Mouse (Mus musculus) hindbrain, embryonic 12.5 days (tissue): Measurements from ENCODE around the gene Slc8a1. TPM values are rescaled to one million over a fixed set of nuclear protein-coding genes. Genes with fewer than 3 reads are reported as not detected.

Experiments
- ATAC-seq: fragments of 200-750 bp; cut with Nextera tagmentation; 2 replicates; pipeline ENCODE4 v1.8.0; 2017; ENCODE audit warnings: moderate TSS enrichment; ENCODE audit not compliant: low FRiP score
- H3K27ac ChIP-seq: fragments of 300-500 bp; sonication (generic); 2 replicates; pipeline ENCODE4 v1.5.1; 2016; ENCODE audit warnings: mild to moderate bottlenecking
- H3K27me3 ChIP-seq: fragments of 300-500 bp; sonication (generic); 2 replicates; pipeline ENCODE4 v1.6.1; 2016; ENCODE audit warnings: mild to moderate bottlenecking
- H3K36me3 ChIP-seq: fragments of 300-500 bp; sonication (generic); 2 replicates; pipeline ENCODE4 v1.6.1; 2016; ENCODE audit warnings: mild to moderate bottlenecking
- H3K4me1 ChIP-seq: fragments of 300-500 bp; sonication (generic); 2 replicates; pipeline ENCODE4 v1.6.1; 2016
- H3K4me2 ChIP-seq: fragments of 300-500 bp; sonication (generic); replicated peaks from 2 replicates; pipeline ENCODE4 v1.6.1; 2016; ENCODE audit warnings: mild to moderate bottlenecking
- H3K4me3 ChIP-seq: fragments of 300-500 bp; sonication (generic); 2 replicates; pipeline ENCODE4 v1.5.1; 2016; ENCODE audit warnings: mild to moderate bottlenecking
- H3K9ac ChIP-seq: fragments of 300-500 bp; sonication (generic); 2 replicates; pipeline ENCODE4 v1.6.1; 2016; ENCODE audit warnings: mild to moderate bottlenecking, moderate library complexity
- H3K9me3 ChIP-seq: fragments of 300-500 bp; sonication (generic); replicated peaks from 2 replicates; pipeline ENCODE4 v1.6.1; 2016; ENCODE audit warnings: mild to moderate bottlenecking
- WGBS: fragments of 180-500 bp; shearing (Covaris S2); methylation state at CpG from one replicate; pipeline ENCODE4 v1.1.7; 2016; 5-methylcytosine and 5-hydroxymethylcytosine counted together
- polyA plus RNA-seq: library from polyadenylated mRNA; unstranded; fragments of >200 nt; fragmentation: Nextera tagmentation; extraction: Ambion mirVana; gene quantifications from 2 replicates; pipeline ENCODE4 v1.2.1, GENCODE M21; 2016

Gene Slc8a1
- polyA plus RNA-seq, 1 experiment from 2014 or later = 9.0 TPM

DNA sequence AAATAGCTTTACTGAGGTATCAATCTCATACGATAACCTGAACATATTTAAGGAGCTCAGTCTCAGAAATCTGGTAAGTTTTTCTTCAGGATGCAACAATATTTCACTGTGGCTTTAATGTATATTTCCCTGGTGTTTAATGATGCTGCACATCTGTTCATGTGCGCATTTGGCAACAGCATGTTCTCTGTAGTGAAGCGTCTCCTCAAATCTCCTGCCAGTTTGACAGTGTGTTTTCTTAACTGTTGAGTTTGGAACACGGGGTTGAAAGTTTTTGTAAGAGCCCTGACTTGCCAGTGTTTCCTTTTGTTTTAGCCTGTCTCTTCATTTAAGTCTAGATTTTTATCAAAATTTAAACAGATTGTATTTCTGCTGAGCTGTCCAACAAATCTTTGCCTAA lies 190.2 kb downstream of the Slc8a1 start:
- Histone ChIP-seq H3K27ac (no peak overlapping the region), H3K4me3 (no peak overlapping the region), H3K4me1 (no peaks in the 10 kb centered on the region), H3K36me3 (no peaks in the 10 kb centered on the region), H3K9me3 (no peaks in the 10 kb centered on the region), H3K9ac (no peak overlapping the region), H3K4me2 (no peak overlapping the region), H3K27me3 (no peaks in the 10 kb centered on the region)
- no peak for ATAC-seq
- 70% methylated on average over 4 of the region's 4 CpGs for WGBS

DNA sequence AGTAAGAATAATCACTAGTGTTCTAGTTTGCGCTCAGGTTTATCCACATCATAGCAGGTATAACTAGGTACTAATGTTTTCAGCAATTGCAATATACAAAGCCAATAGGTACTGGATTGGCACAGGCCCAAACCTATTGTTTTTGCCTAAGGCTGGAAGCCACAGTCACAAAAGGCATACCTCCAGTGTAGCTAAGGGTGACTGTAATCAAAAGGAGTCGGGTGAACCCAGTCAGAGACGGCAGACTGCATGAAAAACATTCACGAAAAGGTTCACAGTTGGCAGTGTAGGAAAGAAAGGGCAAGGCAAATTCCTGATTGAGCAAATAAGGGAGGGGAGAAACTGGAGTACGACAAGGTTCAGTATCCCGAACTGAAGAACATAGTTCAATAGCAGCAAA lies 191.7 kb downstream of the Slc8a1 start:
- H3K4me3 ChIP-seq = no peak overlapping the region
- no peak overlapping the region for H3K27ac ChIP-seq
- no peaks in the 10 kb centered on the region for H3K36me3 ChIP-seq
- no peaks in the 10 kb centered on the region for H3K27me3 ChIP-seq
- peaks cover 4% of the 10 kb centered on the region; the same call in 1 of the 2 replicates for H3K4me1 ChIP-seq
- ATAC-seq = no peak
- H3K9ac ChIP-seq = no peak overlapping the region
- WGBS = 61% methylated on average over 6 of the region's 6 CpGs
- H3K4me2 ChIP-seq = no peak overlapping the region
- H3K9me3 ChIP-seq = no peaks in the 10 kb centered on the region

DNA sequence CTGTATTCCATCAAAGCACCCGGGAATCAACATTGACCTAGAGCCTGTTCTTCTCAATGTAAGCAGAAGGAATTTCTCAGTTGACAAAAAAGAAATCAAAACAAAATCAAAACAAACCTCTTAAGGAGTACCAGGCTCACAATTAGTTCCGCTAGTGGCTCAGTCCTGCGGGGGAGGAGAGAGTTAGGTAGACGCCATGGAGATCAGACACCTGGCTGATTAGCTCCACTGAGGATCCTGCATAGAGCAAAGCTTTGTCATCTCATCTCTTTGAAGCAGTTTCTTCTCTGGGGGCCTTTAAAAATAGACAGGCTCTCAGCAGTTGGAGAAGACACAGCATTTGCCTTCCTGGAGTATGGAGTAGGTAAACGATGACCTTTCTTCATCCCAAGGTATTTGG lies 192.2 kb downstream of the Slc8a1 start:
- ATAC-seq = no peak

DNA sequence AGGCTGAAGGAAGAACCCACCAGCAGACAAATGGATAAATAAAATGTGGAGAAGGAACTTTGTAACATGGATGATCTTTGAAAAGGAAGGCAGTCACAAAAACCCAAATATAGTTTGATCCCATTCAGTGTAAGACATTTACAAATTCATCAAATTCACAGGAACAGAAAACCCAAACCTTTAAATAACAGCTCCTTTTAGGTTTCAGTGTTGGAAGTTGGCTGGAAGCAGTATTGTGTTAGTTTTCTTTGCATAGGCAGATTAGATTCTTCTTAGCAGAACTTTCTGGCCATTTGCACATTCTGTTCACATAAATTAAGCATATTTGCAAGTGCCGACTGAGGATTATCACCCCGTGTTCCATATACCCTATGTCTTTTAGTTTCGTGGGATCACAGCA lies 193.3 kb downstream of the Slc8a1 start:
- H3K27me3 ChIP-seq = no peaks in the 10 kb centered on the region
- H3K4me2 ChIP-seq = no peak overlapping the region
- no peak for ATAC-seq
- WGBS = 93% methylated on average over 3 of the region's 3 CpGs
- no peak overlapping the region for H3K27ac ChIP-seq
- no peaks in the 10 kb centered on the region for H3K36me3 ChIP-seq
- peaks cover 4% of the 10 kb centered on the region; the same call in 1 of the 2 replicates for H3K4me1 ChIP-seq
- H3K4me3 ChIP-seq = no peak overlapping the region
- no peaks in the 10 kb centered on the region for H3K9me3 ChIP-seq
- no peak overlapping the region for H3K9ac ChIP-seq

More for the DNA sequence above, 192.2 kb downstream of the Slc8a1 start:
- no peaks in the 10 kb centered on the region for H3K36me3 ChIP-seq
- WGBS = 85% methylated on average over 5 of the region's 5 CpGs
- no peak overlapping the region for H3K27ac ChIP-seq
- H3K4me3 ChIP-seq = no peak overlapping the region
- H3K27me3 ChIP-seq = no peaks in the 10 kb centered on the region
- H3K9me3 ChIP-seq = no peaks in the 10 kb centered on the region
- H3K4me1 ChIP-seq = peaks cover 4% of the 10 kb centered on the region; the same call in 1 of the 2 replicates
- no peak overlapping the region for H3K9ac ChIP-seq
- H3K4me2 ChIP-seq = no peak overlapping the region

DNA sequence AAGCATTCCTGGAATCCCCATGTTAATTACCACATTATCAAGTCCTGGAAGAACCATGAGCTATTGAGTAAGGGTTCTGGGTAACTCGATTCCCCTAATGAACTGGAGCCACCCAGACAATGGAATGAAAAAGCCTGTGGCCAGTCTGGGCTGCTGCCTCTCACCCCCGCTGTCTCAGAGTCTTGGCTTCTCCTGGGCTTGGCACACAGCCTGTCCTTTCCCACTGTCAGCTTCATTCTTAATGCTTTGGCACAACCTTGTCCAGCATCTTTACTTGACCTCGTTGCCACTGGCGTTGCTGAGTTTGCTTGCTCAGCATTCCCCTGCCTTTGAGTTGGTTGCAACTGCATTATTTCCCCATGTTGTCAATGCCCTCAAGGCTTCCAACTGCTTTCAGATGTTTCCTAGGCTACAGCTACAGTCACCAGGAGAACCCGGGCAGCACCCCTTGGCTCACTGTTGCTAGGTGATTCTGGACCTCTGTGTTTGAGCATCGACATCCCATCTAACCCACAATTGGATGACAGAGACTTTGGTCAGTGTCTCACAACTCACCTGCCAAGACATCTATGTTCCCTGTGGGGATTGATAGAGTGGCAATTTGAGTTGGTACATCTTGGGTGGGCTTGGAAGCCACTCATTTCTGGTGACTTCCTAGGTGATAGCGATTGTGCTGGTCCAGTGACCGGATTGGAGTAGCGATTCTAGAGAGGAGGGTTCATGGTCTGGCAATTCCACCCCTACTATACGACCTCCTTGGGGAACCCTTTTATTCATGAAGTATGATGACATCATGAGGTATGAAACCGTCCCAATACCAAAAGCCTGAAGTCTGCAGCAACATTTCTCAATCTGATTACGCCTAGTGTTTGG lies 195.6 kb downstream of the Slc8a1 start:
- no peaks in the 10 kb centered on the region for H3K9me3 ChIP-seq
- peaks cover 7% of the 10 kb centered on the region for H3K4me1 ChIP-seq
- H3K4me3 ChIP-seq = no peak overlapping the region
- no peak overlapping the region for H3K9ac ChIP-seq
- no peaks in the 10 kb centered on the region for H3K36me3 ChIP-seq
- WGBS = 70% methylated on average over 12 of the region's 12 CpGs
- no peak overlapping the region for H3K27ac ChIP-seq
- H3K27me3 ChIP-seq = no peaks in the 10 kb centered on the region
- H3K4me2 ChIP-seq = no peak overlapping the region
- ATAC-seq = peak; percentile 48; the same call in 1 of the 2 replicates

DNA sequence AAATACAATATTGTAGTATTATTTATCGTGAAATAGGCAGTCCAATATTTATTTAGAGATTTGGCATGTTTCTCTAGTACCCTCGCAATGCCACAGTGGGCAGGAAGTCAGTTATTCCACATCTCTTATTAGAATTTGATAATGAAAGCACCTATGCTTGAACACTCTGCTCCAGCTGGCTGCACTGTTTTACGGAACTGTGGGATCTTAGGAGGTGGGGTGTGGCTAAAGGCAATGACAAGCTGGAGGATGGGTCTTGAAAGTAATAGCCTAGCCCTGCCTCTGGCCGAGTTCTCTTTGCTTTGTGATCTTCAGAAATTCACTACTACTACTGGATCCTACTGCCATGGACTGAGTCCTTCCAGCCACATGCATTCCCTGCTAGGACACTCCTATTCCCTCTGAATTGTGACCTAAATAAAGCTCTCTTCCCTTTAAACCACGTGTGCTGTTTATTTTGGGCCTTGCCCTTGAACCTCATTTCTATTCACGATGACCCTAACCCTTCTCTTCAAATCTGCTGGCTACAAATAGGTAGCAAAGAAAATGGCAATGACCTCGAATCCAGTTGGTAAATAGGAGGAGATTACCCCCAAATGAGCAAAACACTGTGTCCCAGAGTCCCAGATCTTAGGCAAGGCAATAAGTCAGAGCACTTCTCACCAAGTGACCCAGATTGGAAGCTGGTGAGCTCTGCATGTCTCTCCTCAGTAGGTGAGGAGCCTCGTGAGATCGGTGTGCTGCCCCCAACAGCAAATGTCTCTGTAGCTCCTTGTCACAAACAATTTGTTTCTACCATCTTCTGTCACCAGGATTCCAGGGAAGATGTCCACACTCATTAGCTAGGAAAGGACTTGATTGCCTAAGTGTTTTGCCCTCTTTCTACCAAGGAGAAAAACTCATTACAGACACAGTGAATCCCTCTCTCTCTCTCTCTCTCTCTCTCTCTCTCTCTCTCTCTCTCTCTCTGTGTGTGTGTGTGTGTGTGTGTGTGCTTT lies 199.7 kb downstream of the Slc8a1 start:
- H3K27me3 ChIP-seq = no peaks in the 10 kb centered on the region
- H3K27ac ChIP-seq = no peak overlapping the region
- no peak for ATAC-seq

DNA sequence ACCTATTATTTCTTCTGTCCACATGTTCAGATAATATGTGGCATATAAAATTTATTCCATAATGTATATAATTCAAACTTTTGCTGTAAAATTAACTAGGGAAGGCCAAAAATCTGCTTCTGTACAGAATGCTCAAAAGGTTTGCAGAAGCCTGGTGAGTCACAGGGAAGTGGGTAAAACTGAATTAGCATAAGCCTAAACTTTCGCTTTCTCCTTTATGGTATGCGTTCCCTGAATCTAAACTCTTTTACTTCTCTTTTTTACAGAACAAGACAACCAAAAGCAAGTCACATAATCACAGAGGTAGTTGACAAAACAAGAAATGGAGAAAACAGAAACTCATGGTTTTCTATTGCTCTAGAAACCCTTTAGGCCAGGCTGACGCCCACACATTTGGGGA lies 202.1 kb downstream of the Slc8a1 start:
- Histone ChIP-seq H3K9me3 (no peaks in the 10 kb centered on the region), H3K36me3 (no peaks in the 10 kb centered on the region), H3K27me3 (no peaks in the 10 kb centered on the region), H3K4me3 (no peak overlapping the region), H3K9ac (no peak overlapping the region), H3K4me1 (peaks cover 3% of the 10 kb centered on the region; the same call in 1 of the 2 replicates), H3K27ac (no peak overlapping the region), H3K4me2 (no peak overlapping the region)
- no peak for ATAC-seq
- 93% methylated on average over 3 of the region's 3 CpGs for WGBS

More for the DNA sequence above, 199.7 kb downstream of the Slc8a1 start:
- WGBS = 70% methylated on average over 9 of the region's 9 CpGs
- no peak overlapping the region for H3K4me2 ChIP-seq
- no peaks in the 10 kb centered on the region for H3K9me3 ChIP-seq
- no peaks in the 10 kb centered on the region for H3K36me3 ChIP-seq
- no peak overlapping the region for H3K4me3 ChIP-seq
- H3K9ac ChIP-seq = no peak overlapping the region
- peaks cover 7% of the 10 kb centered on the region for H3K4me1 ChIP-seq

DNA sequence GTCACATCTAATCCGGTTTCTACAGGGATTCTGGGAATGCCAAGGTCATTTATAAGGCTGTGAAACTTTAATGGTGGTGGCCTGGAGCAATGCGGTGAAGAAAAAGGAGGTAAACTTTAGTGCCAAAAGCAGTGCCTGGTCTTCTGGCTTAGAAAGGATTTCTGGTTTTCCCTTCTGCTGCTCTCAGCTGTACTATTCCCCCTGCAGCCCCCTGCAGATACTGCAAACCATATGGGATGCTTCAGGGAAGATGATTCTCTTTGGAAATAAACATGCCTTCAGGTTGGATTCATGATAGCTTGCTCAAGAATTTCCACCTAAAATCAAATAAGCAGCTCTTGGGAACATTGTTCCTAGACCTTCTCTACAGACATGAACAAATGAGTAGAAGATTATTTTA lies 208.3 kb downstream of the Slc8a1 start:
- H3K27me3 ChIP-seq = no peaks in the 10 kb centered on the region
- ATAC-seq = no peak

DNA sequence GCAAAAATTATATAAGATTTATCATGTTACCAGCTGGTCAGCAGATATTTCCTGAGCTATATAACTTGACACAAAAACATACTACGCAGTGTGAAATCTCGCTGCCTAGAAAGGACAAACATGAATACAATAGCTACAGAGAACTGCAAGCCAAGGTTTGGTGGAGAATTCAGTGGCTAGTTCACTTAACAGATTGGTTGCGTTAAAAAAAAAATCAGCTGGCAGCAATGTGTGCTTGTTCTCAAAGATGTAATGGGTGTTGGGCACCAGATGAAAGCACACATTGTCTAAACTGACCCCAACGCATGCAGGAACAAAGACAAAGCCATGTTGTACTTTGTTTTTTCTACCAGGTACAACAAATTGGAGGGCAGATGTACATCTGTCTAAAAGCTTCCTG lies 209.2 kb downstream of the Slc8a1 start:
- H3K9ac ChIP-seq = no peak overlapping the region
- no peak overlapping the region for H3K27ac ChIP-seq
- no peak overlapping the region for H3K4me3 ChIP-seq
- WGBS = 82% methylated on average over 4 of the region's 4 CpGs
- H3K4me2 ChIP-seq = no peak overlapping the region
- no peaks in the 10 kb centered on the region for H3K36me3 ChIP-seq
- no peaks in the 10 kb centered on the region for H3K27me3 ChIP-seq
- H3K9me3 ChIP-seq = no peaks in the 10 kb centered on the region
- ATAC-seq = no peak
- H3K4me1 ChIP-seq = no peaks in the 10 kb centered on the region; the same call in 1 of the 2 replicates

More for the DNA sequence above, 208.3 kb downstream of the Slc8a1 start:
- 90% methylated on average over 2 of the region's 2 CpGs for WGBS
- Histone ChIP-seq H3K27ac (no peak overlapping the region), H3K9me3 (no peaks in the 10 kb centered on the region), H3K4me3 (no peak overlapping the region), H3K4me1 (no peaks in the 10 kb centered on the region), H3K36me3 (no peaks in the 10 kb centered on the region), H3K4me2 (no peak overlapping the region), H3K9ac (no peak overlapping the region)

DNA sequence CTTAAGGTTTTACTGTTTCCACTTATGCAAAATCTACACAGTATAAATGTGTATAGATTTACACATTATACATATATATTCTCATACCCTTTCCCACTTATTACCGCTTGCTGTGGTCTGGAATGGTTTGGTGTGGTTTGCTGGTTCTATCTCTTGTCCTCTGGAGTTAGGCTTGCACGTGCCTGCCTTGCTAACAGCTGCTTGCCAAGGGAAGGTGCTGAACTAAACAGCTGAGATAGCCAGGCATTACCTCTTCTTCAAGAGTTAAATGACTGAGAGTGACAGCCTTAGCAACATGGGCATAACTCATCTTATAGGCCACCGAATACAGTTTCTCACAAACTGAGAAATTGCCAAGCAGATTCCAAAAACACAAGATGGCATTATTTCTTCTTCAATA lies 211.7 kb downstream of the Slc8a1 start:
- no peak overlapping the region for H3K4me2 ChIP-seq
- H3K4me1 ChIP-seq = no peaks in the 10 kb centered on the region; the same call in 1 of the 2 replicates
- H3K9me3 ChIP-seq = no peaks in the 10 kb centered on the region
- ATAC-seq = no peak
- no peaks in the 10 kb centered on the region for H3K36me3 ChIP-seq
- H3K27me3 ChIP-seq = no peaks in the 10 kb centered on the region
- 90% methylated on average over 3 of the region's 3 CpGs for WGBS
- no peak overlapping the region for H3K4me3 ChIP-seq
- no peak overlapping the region for H3K9ac ChIP-seq
- H3K27ac ChIP-seq = no peak overlapping the region

DNA sequence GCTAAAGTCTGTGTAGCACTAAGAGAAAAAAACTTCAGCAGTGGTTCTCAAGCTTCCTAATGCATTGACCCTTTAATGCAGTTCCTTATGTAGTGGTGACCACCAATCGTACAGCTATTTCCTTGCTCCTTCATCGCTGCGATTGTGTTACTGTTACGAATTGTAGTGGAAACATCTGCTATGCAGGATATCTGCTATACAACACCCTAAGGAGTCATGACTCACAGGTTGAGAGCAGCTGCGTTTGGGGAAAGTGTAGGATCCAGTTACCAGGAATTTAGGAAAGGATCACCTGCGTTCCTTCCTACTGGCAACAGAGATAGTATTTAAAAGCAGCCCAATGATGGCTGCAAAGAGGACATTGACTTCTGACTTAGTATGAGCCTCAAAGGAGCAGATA lies 213.4 kb downstream of the Slc8a1 start:
- no peak overlapping the region for H3K4me3 ChIP-seq
- no peaks in the 10 kb centered on the region for H3K36me3 ChIP-seq
- no peaks in the 10 kb centered on the region; the same call in 1 of the 2 replicates for H3K4me1 ChIP-seq
- H3K27ac ChIP-seq = no peak overlapping the region
- no peak overlapping the region for H3K9ac ChIP-seq
- no peaks in the 10 kb centered on the region for H3K9me3 ChIP-seq
- no peaks in the 10 kb centered on the region for H3K27me3 ChIP-seq
- 76% methylated on average over 6 of the region's 6 CpGs for WGBS
- ATAC-seq = no peak
- H3K4me2 ChIP-seq = no peak overlapping the region

DNA sequence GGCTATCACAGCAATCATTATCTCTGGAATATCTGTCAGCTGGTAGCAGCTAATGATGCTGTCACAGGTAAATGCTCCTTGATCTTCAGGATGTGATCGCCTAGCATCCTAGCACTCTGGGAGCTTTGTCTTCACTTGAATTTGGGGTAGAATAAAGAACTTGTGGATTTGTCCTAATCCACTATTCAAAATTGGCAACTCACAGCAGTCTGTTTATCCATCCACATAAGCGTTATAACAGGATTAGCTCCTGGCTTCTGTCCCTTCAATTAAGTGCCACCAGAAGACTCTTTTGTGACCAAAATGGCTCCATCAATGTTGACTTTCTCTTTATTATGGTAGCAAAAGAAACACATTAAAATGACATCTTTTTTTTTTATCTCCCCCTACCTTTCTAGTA lies 214.2 kb downstream of the Slc8a1 start:
- H3K9ac ChIP-seq = no peak overlapping the region
- no peak overlapping the region for H3K4me3 ChIP-seq
- no peak overlapping the region for H3K4me2 ChIP-seq
- 84% methylated on average over 2 of the region's 2 CpGs for WGBS
- no peaks in the 10 kb centered on the region for H3K27me3 ChIP-seq
- no peak for ATAC-seq
- no peaks in the 10 kb centered on the region for H3K9me3 ChIP-seq
- H3K27ac ChIP-seq = no peak overlapping the region
- no peaks in the 10 kb centered on the region; the same call in 1 of the 2 replicates for H3K4me1 ChIP-seq
- H3K36me3 ChIP-seq = no peaks in the 10 kb centered on the region
